Mouse (Mus musculus): Measurements from ENCODE around the gene Hspb8. TPM values are rescaled to one million over a fixed set of nuclear protein-coding genes. Genes with fewer than 3 reads are reported as not detected.

Gene Hspb8
- polyA plus RNA-seq, 1 experiment = 12.8 TPM

DNA sequence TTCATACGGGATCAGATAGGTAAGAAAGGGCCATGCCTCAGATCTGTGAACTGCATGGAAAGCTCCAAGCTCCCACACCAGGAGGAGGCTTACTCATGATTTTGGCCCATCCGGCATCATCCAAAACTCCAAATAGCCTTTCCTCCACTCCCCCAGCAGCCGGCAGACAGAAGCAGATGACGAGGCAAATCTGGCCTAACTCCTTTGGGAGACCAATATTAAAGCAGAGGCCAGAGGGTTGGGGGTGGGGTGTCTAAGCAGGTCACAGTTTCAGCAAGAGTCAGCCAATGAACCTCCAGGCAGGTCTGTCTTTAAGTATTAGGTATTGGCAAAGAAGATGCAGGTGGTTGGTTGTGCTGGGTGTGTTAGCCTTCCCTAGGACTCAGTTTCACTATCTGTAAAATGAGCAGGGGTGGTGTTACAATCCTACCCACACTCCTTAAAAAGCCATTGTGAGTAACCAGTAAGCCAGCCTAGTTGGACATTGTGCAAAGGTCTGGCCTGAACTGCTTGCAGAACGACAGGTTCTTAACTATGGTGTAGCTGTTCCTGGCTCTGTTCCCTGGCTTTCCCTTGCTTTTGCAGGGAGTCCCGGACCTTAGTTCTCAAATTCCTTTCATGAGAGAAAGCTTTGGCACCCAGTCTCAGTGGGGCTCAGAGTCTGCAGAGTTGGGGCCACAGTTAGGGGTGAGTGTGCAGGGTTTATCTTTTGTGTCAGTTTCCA is 3.2 kb downstream of the Hspb8 start:
- 69% methylated on average over 6 of the region's 6 CpGs for WGBS
- no peak overlapping the region for H3K4me3 ChIP-seq (ENCODE audit: insufficient read depth, low read depth, low read length)
- no peak overlapping the region for H3K27ac ChIP-seq (ENCODE audit: insufficient read depth, low read depth, low read length)
- no peaks in the 10 kb centered on the region for H3K27me3 ChIP-seq (replicated peaks; ENCODE audit: control insufficient read depth, insufficient read depth, low read length)
- H3K4me1 ChIP-seq (ENCODE audit: control insufficient read depth, insufficient read depth, low read length) = no peaks in the 10 kb centered on the region
- no peak for TF ChIP-seq POLR2A (IDR thresholded peaks at IDR 0.05; ENCODE audit: low read depth, low read length)
- no peak for TF ChIP-seq CTCF (conservative IDR thresholded peaks at IDR 0.05; ENCODE audit: insufficient read depth, insufficient read length, low read depth, low read length)
- DNase-seq = no peak
- no peaks in the 10 kb centered on the region for H3K36me3 ChIP-seq (ENCODE audit: control insufficient read depth, insufficient read depth, low read length)

DNA sequence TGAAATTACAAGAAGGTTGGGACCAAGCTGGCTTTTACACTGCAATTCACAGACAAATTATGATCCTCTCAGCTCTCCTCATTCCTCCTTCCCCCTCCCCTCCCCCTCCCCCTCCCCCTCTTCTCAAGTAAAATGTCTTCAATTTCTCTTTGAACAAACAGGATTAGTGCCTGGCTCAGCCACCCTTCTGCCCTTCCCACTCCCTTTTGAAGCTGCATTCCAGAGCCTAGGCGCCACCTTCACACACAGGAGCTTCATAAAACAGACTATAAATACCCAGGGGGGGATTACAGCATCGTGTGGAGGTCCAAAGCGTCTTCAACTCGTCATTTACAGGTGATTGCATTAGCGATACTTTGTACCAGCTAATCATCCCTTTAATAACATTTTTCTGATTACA is 6.5 kb downstream of the Hspb8 start:
- H3K4me1 ChIP-seq (ENCODE audit: control insufficient read depth, insufficient read depth, low read length) = no peaks in the 10 kb centered on the region
- H3K27me3 ChIP-seq (replicated peaks; ENCODE audit: control insufficient read depth, insufficient read depth, low read length) = no peaks in the 10 kb centered on the region
- WGBS = 28% methylated on average over 5 of the region's 5 CpGs
- H3K4me3 ChIP-seq (ENCODE audit: insufficient read depth, low read depth, low read length) = no peak overlapping the region
- no peaks in the 10 kb centered on the region for H3K36me3 ChIP-seq (ENCODE audit: control insufficient read depth, insufficient read depth, low read length)
- H3K27ac ChIP-seq (ENCODE audit: insufficient read depth, low read depth, low read length) = no peak overlapping the region
- DNase-seq = no peak
- TF ChIP-seq CTCF (conservative IDR thresholded peaks at IDR 0.05; ENCODE audit: insufficient read depth, insufficient read length, low read depth, low read length) (no peak), POLR2A (IDR thresholded peaks at IDR 0.05; ENCODE audit: low read depth, low read length) (no peak)

- 9% methylated on average over 16 of the region's 16 CpGs for WGBS
- peak; percentile 36 for DNase-seq
Measured at GRCm38 (mm10) chr5:116409689-116410590, 12.7 kb downstream of the Hspb8 start.

DNA sequence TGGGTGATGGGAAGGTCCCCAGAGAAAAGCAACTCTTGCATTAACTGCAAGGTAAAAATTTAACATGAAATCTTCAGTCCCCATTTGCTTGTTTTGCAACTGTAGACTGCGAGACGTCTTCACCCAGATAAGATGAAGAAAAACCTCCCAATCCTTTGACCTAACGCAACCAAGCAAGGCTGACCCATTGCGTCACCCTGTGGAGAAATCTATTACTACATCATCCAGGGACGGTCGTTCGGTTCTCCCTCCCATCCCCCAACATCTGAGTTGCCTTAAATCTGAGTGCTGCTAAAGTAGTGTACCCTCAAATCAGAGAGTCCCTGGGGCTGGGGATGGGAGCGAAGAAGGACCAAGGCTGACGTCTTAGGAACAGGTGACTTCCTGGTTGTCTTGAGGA is 13.7 kb downstream of the Hspb8 start:
- Histone ChIP-seq H3K4me1 (ENCODE audit: control insufficient read depth, insufficient read depth, low read length) (no peaks in the 10 kb centered on the region), H3K36me3 (ENCODE audit: control insufficient read depth, insufficient read depth, low read length) (no peaks in the 10 kb centered on the region), H3K27me3 (replicated peaks; ENCODE audit: control insufficient read depth, insufficient read depth, low read length) (no peaks in the 10 kb centered on the region), H3K4me3 (ENCODE audit: insufficient read depth, low read depth, low read length) (no peak overlapping the region), H3K27ac (ENCODE audit: insufficient read depth, low read depth, low read length) (no peak overlapping the region)
- DNase-seq = no peak
- TF ChIP-seq POLR2A (IDR thresholded peaks at IDR 0.05; ENCODE audit: low read depth, low read length) (no peak), CTCF (conservative IDR thresholded peaks at IDR 0.05; ENCODE audit: insufficient read depth, insufficient read length, low read depth, low read length) (no peak; the same call in 1 of the 2 replicates)
- WGBS = 84% methylated on average over 9 of the region's 9 CpGs

More at GRCm38 (mm10) chr5:116409689-116410590, 12.7 kb downstream of the Hspb8 start:
- no peaks in the 10 kb centered on the region for H3K36me3 ChIP-seq (ENCODE audit: control insufficient read depth, insufficient read depth, low read length)
- no peaks in the 10 kb centered on the region for H3K27me3 ChIP-seq (replicated peaks; ENCODE audit: control insufficient read depth, insufficient read depth, low read length)
- no peaks in the 10 kb centered on the region for H3K4me1 ChIP-seq (ENCODE audit: control insufficient read depth, insufficient read depth, low read length)
- H3K27ac ChIP-seq (ENCODE audit: insufficient read depth, low read depth, low read length) = no peak overlapping the region
- no peak overlapping the region for H3K4me3 ChIP-seq (ENCODE audit: insufficient read depth, low read depth, low read length)
- TF ChIP-seq CTCF (conservative IDR thresholded peaks at IDR 0.05; ENCODE audit: insufficient read depth, insufficient read length, low read depth, low read length) (no peak), POLR2A (IDR thresholded peaks at IDR 0.05; ENCODE audit: low read depth, low read length) (no peak)

- DNase-seq = peak; percentile 54
- no peaks in the 10 kb centered on the region for H3K36me3 ChIP-seq (ENCODE audit: control insufficient read depth, insufficient read depth, low read length)
- WGBS = 10% methylated on average over 6 of the region's 6 CpGs
Measured at GRCm38 (mm10) chr5:116407936-116408335, 14.7 kb downstream of the Hspb8 start.

DNA sequence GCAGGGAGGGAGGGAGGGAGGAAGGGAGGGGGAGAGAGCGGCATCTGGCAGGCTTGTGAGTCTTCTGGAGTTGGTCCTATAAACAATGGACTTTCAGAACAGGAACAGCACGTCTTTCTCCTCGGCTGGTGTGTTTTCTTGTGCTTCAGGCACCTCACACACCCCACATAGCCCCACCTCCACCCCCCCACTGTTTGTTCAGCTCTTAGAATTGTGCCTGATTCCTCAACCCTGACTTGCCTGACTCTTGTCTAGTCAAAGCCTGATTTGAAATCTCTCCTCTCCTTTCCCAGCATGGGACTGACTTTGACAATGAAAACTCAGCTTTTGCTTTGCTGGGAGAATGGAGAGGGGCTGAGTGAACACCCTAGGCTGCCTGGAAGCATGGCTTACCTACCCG is 15.3 kb downstream of the Hspb8 start:
- 46% methylated on average over 4 of the region's 4 CpGs for WGBS
- TF ChIP-seq POLR2A (IDR thresholded peaks at IDR 0.05; ENCODE audit: low read depth, low read length) (no peak), CTCF (conservative IDR thresholded peaks at IDR 0.05; ENCODE audit: insufficient read depth, insufficient read length, low read depth, low read length) (no peak)
- H3K27ac ChIP-seq (ENCODE audit: insufficient read depth, low read depth, low read length) = no peak overlapping the region

More at GRCm38 (mm10) chr5:116407936-116408335, 14.7 kb downstream of the Hspb8 start:
- no peaks in the 10 kb centered on the region for H3K4me1 ChIP-seq (ENCODE audit: control insufficient read depth, insufficient read depth, low read length)
- no peak overlapping the region for H3K27ac ChIP-seq (ENCODE audit: insufficient read depth, low read depth, low read length)
- no peak overlapping the region for H3K4me3 ChIP-seq (ENCODE audit: insufficient read depth, low read depth, low read length)
- H3K27me3 ChIP-seq (replicated peaks; ENCODE audit: control insufficient read depth, insufficient read depth, low read length) = no peaks in the 10 kb centered on the region
- no peak for TF ChIP-seq CTCF (conservative IDR thresholded peaks at IDR 0.05; ENCODE audit: insufficient read depth, insufficient read length, low read depth, low read length)
- TF ChIP-seq POLR2A (IDR thresholded peaks at IDR 0.05; ENCODE audit: low read depth, low read length) = no peak

GRCm38 (mm10) chr5:116406507-116406906 is 16.2 kb downstream of the Hspb8 start:
- no peak for DNase-seq

More for the DNA sequence above, 15.3 kb downstream of the Hspb8 start:
- H3K36me3 ChIP-seq (ENCODE audit: control insufficient read depth, insufficient read depth, low read length) = no peaks in the 10 kb centered on the region
- H3K4me1 ChIP-seq (ENCODE audit: control insufficient read depth, insufficient read depth, low read length) = no peaks in the 10 kb centered on the region
- no peak overlapping the region for H3K4me3 ChIP-seq (ENCODE audit: insufficient read depth, low read depth, low read length)
- no peak for DNase-seq
- no peaks in the 10 kb centered on the region for H3K27me3 ChIP-seq (replicated peaks; ENCODE audit: control insufficient read depth, insufficient read depth, low read length)

More at GRCm38 (mm10) chr5:116406507-116406906, 16.2 kb downstream of the Hspb8 start:
- H3K4me1 ChIP-seq (ENCODE audit: control insufficient read depth, insufficient read depth, low read length) = no peaks in the 10 kb centered on the region
- H3K4me3 ChIP-seq (ENCODE audit: insufficient read depth, low read depth, low read length) = no peak overlapping the region
- no peaks in the 10 kb centered on the region for H3K36me3 ChIP-seq (ENCODE audit: control insufficient read depth, insufficient read depth, low read length)
- no peaks in the 10 kb centered on the region for H3K27me3 ChIP-seq (replicated peaks; ENCODE audit: control insufficient read depth, insufficient read depth, low read length)
- TF ChIP-seq CTCF (conservative IDR thresholded peaks at IDR 0.05; ENCODE audit: insufficient read depth, insufficient read length, low read depth, low read length) = no peak
- no peak for TF ChIP-seq POLR2A (IDR thresholded peaks at IDR 0.05; ENCODE audit: low read depth, low read length)
- H3K27ac ChIP-seq (ENCODE audit: insufficient read depth, low read depth, low read length) = no peak overlapping the region
- 75% methylated on average over 3 of the region's 3 CpGs for WGBS
